Mouse (Mus musculus) midbrain, embryonic 12.5 days (tissue): ENCODE results near the gene Tacc2. TPM values are rescaled to one million over a fixed set of nuclear protein-coding genes. Genes with fewer than 3 reads are reported as not detected.

Source experiments
- polyA plus RNA-seq: library from polyadenylated mRNA; unstranded; fragments of >200 nt; fragmentation: Nextera tagmentation; extraction: Ambion mirVana; gene quantifications from 2 replicates; pipeline ENCODE4 v1.2.1, GENCODE M21; 2016

The Tacc2 gene
- polyA plus RNA-seq, 1 experiment from 2014 or later = 73.6 TPM

Other genes starting within 250 kb of the Tacc2 start
- 68.2 and 76.9 TPM in 2 replicates for gene Ate1, start 57.1 kb upstream of the Tacc2 start, polyA plus RNA-seq
- 169 and 171 TPM in 2 replicates for gene Nsmce4a, start 4.3 kb upstream of the Tacc2 start, polyA plus RNA-seq
- not detected in 2 replicates for gene Btbd16, start 196.6 kb downstream of the Tacc2 start, polyA plus RNA-seq